ENCODE assay signal across 8 mouse cellular contexts in the genomic region with DNA sequence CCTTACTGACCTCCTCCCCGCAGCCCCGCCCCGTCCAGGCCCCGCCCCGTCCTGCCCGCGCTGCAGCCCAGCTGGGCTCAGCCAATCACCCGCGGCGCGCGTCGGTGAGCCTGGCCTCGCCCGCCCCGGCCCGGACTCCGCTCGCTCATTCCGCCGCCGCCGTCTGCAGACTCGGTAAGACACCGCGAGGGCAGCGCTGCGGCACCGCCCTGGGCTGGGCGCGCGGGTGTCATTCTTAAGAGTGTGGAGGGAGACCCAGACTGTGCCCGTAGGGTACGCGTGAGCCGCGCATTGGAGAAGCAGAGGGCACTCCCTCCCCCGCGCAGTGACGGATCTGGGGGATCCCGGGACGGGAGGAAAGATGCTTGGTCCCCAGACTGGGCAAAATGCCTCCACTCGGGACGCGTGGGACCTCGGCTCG. TPM values are rescaled to one million over a fixed set of nuclear protein-coding genes. Genes with fewer than 3 reads are reported as not detected.
DNase-seq lines count a peak whose midpoint lies in the region; ATAC-seq and TF ChIP-seq lines count a peak whose summit lies in the region.

No protein-coding gene starts in this region.

- peak overlapping the region; percentile 33 for H3K9ac ChIP-seq in forebrain, embryonic 12.5 days
- peak overlapping the region; percentile 77 for H3K9ac ChIP-seq in heart, postnatal 0 days (replicated peaks; ENCODE audit: low read depth, low read length)
- peak overlapping the region; percentile 52 for H3K9ac ChIP-seq in lung, embryonic 15.5 days

- peaks cover 44% of the 10 kb centered on the region for H3K4me1 ChIP-seq in forebrain, embryonic 12.5 days
- peaks cover 21% of the 10 kb centered on the region for H3K4me1 ChIP-seq in heart, postnatal 0 days (ENCODE audit: control insufficient read depth, insufficient read depth)
- H3K4me1 ChIP-seq in lung, embryonic 15.5 days = peaks cover 42% of the 10 kb centered on the region

- no peak for TF ChIP-seq EP300 in heart, postnatal 0 days (IDR thresholded peaks at IDR 0.05; ENCODE audit: low read depth)

- H3K9me3 ChIP-seq in forebrain, embryonic 12.5 days = no peaks in the 10 kb centered on the region
- no peaks in the 10 kb centered on the region for H3K9me3 ChIP-seq in heart, postnatal 0 days (replicated peaks; ENCODE audit: control insufficient read depth, low read length)
- no peaks in the 10 kb centered on the region for H3K9me3 ChIP-seq in lung, embryonic 15.5 days

- TF ChIP-seq CTCF in heart, postnatal 0 days (IDR thresholded peaks at IDR 0.05; ENCODE audit: low read depth) = no peak

- peak overlapping the region; percentile 72 for H3K4me2 ChIP-seq in forebrain, embryonic 12.5 days
- peak overlapping the region; percentile 93 for H3K4me2 ChIP-seq in heart, postnatal 0 days (ENCODE audit: low read depth, low read length)
- peak overlapping the region; percentile 99 for H3K4me2 ChIP-seq in lung, embryonic 15.5 days

- H3K27me3 ChIP-seq in forebrain, embryonic 12.5 days = peaks cover 45% of the 10 kb centered on the region
- H3K27me3 ChIP-seq in heart, postnatal 0 days (ENCODE audit: control insufficient read depth, insufficient read depth, low read length) = no peaks in the 10 kb centered on the region
- H3K27me3 ChIP-seq in lung, embryonic 15.5 days = no peaks in the 10 kb centered on the region

- H3K4me3 ChIP-seq in forebrain, embryonic 12.5 days (replicated peaks) = peak overlapping the region; percentile 45
- H3K4me3 ChIP-seq in heart, postnatal 0 days (ENCODE audit: low read depth, low read length) = peak overlapping the region; percentile 82
- H3K4me3 ChIP-seq in lung, embryonic 15.5 days = peak overlapping the region; percentile 59

- 1% methylated on average over 45 of the region's 47 CpGs for WGBS in forebrain, embryonic 12.5 days
- WGBS in heart, postnatal 0 days = under 1% methylated on average over 47 of the region's 47 CpGs
- WGBS in lung, embryonic 15.5 days = under 1% methylated on average over 45 of the region's 47 CpGs

- peak; percentile 70 for DNase-seq in ES-CJ7 (ENCODE audit: low read depth, low spot score)
- peak; percentile 91 for DNase-seq in heart, postnatal 0 days (ENCODE audit: low spot score)
- peak; percentile 93 to 97 for DNase-seq in kidney, postnatal 36 days
- DNase-seq in thymus, postnatal 0 days (ENCODE audit: low spot score) = peak; percentile 79

- ATAC-seq in cerebellum, adult (ENCODE audit: insufficient number of reproducible peaks, low FRiP score, low TSS enrichment) = 0 out of 2 replicates have a peak, but pooled peaks have one; percentile 45
- peak; percentile 82 for ATAC-seq in forebrain, embryonic 12.5 days (ENCODE audit: low FRiP score)
- ATAC-seq in heart, postnatal 0 days (ENCODE audit: insufficient read depth, low read depth) = peak; percentile 76
- peak; percentile 88 for ATAC-seq in lung, embryonic 15.5 days (ENCODE audit: borderline replicate concordance, extremely low read depth, low FRiP score, low TSS enrichment)
- ATAC-seq in neutrophil, adult 5-6 weeks (ENCODE audit: extremely low read depth, insufficient number of reproducible peaks, low FRiP score, poor library complexity, severe bottlenecking) = peak; percentile 37

- no peaks in the 10 kb centered on the region for H3K36me3 ChIP-seq in forebrain, embryonic 12.5 days (replicated peaks)
- no peaks in the 10 kb centered on the region for H3K36me3 ChIP-seq in heart, postnatal 0 days (replicated peaks; ENCODE audit: control insufficient read depth, insufficient read depth, low read length)
- H3K36me3 ChIP-seq in lung, embryonic 15.5 days = no peaks in the 10 kb centered on the region

- no peak overlapping the region for H3K27ac ChIP-seq in forebrain, embryonic 12.5 days
- H3K27ac ChIP-seq in heart, postnatal 0 days (ENCODE audit: low read depth) = peak overlapping the region; percentile 98
- peak overlapping the region; percentile 92 for H3K27ac ChIP-seq in lung, embryonic 15.5 days

RNA-seq across cellular contexts. Expression of a gene that starts 1.1 kb away (rescaled TPM):
- 11.7 and 14.4 TPM in 2 replicates for polyA plus RNA-seq in forebrain, embryonic 12.5 days (2016; fragmentation: Nextera tagmentation; extraction: Ambion mirVana)
- 43.6 and 79.4 TPM in 2 replicates for total RNA-seq in heart, postnatal 0 days (2014; rRNA removed; ENCODE audit: low replicate concordance)
- 43.9 and 49.8 TPM in 2 replicates for polyA plus RNA-seq in heart, postnatal 0 days (2015; fragmentation: Nextera tagmentation; extraction: Ambion mirVana)
- 20.9 and 21.6 TPM in 2 replicates for polyA plus RNA-seq in lung, embryonic 15.5 days (2015; fragmentation: Nextera tagmentation; extraction: Ambion mirVana)
- 76.2 and 76.7 TPM in 2 replicates for total RNA-seq in neutrophil, adult 5-6 weeks (2017)
- polyA plus RNA-seq in thymus, postnatal 0 days (2015; fragmentation: Nextera tagmentation; extraction: Ambion mirVana) = 54.7 and 60.1 TPM in 2 replicates

RNA-seq across cellular contexts. Expression of a gene that starts 40.4 kb away (rescaled TPM):
- polyA plus RNA-seq in forebrain, embryonic 12.5 days (2016; fragmentation: Nextera tagmentation; extraction: Ambion mirVana) = 11.0 and 11.3 TPM in 2 replicates
- total RNA-seq in heart, postnatal 0 days (2014; rRNA removed; ENCODE audit: low replicate concordance) = 4.5 and 5.2 TPM in 2 replicates
- 3.1 and 3.7 TPM in 2 replicates for polyA plus RNA-seq in heart, postnatal 0 days (2015; fragmentation: Nextera tagmentation; extraction: Ambion mirVana)
- 10.2 and 10.9 TPM in 2 replicates for polyA plus RNA-seq in lung, embryonic 15.5 days (2015; fragmentation: Nextera tagmentation; extraction: Ambion mirVana)
- 6.3 and 7.7 TPM in 2 replicates for total RNA-seq in neutrophil, adult 5-6 weeks (2017)
- 10.0 and 10.6 TPM in 2 replicates for polyA plus RNA-seq in thymus, postnatal 0 days (2015; fragmentation: Nextera tagmentation; extraction: Ambion mirVana)

RNA-seq across cellular contexts. Expression of a gene that starts 40.5 kb away (rescaled TPM):
- 124 and 125 TPM in 2 replicates for polyA plus RNA-seq in forebrain, embryonic 12.5 days (2016; fragmentation: Nextera tagmentation; extraction: Ambion mirVana)
- total RNA-seq in heart, postnatal 0 days (2014; rRNA removed; ENCODE audit: low replicate concordance) = 54.9 and 65.9 TPM in 2 replicates
- polyA plus RNA-seq in heart, postnatal 0 days (2015; fragmentation: Nextera tagmentation; extraction: Ambion mirVana) = 105 and 113 TPM in 2 replicates
- 113 and 119 TPM in 2 replicates for polyA plus RNA-seq in lung, embryonic 15.5 days (2015; fragmentation: Nextera tagmentation; extraction: Ambion mirVana)
- 32.7 and 35.5 TPM in 2 replicates for total RNA-seq in neutrophil, adult 5-6 weeks (2017)
- 129 and 137 TPM in 2 replicates for polyA plus RNA-seq in thymus, postnatal 0 days (2015; fragmentation: Nextera tagmentation; extraction: Ambion mirVana)

Comparison
In these comparisons a context has a peak if more than half of its experiments do, and no peak if none do; other contexts are left out.
1. ATAC-seq: peak in every context shown above with its lines; median percentile 88 in lung, embryonic 15.5 days; 82 in forebrain, embryonic 12.5 days; 76 in heart, postnatal 0 days; 45 in cerebellum, adult; 37 in neutrophil, adult 5-6 weeks.